Mouse (Mus musculus) lung, postnatal 25 days (tissue): Measurements from ENCODE around the gene Itpr1.
"Not testable (repeated sequence)": the region's sequence is repeated elsewhere in the genome, so short reads cannot be mapped to it uniquely, and the experiment has no call there.

Experiments
- DNase-seq: peaks from one replicate; pipeline ENCODE4 v3.0.0; 2022; ENCODE audit warnings: low spot score

The Itpr1 gene

DNA sequence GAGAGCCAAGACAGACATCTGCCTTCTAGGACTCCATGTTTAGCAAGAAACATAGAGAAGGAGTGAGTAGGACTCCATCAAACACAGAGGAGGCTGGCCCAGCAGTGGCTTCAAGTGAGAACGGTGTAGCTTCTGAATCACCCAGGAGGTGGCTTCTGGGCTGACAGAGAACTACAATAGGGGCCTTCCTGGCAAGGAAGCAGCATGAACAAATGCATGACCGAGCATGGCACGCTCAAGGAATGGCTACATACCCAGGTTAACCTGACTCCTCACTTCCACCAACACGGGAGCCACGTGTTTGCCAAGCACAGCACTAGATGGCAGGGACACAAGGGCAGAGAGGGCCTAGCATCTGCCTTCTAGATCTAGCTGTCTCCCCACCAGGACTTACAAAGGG lies 332.6 kb downstream of the Itpr1 start:
- DNase-seq: no peak

DNA sequence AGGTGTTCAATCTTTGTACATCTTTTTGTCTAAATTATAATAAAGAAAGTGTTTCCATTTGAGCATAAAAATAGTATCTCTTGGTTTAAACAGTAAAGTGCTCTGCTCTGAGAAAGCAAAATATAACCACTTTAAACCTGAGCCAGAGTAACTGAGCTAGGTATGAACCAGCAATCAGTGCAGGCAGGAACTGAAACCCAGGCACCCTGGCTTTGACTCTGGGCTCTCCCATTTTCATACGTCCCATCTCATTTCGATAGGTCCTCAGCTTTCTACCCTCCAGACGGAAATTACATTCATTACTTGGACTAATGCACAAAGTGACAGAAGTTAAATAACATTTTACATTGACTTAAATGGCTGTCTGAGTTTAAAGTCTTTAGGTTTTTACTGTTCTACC lies 335.5 kb downstream of the Itpr1 start:
- DNase-seq: no peak

DNA sequence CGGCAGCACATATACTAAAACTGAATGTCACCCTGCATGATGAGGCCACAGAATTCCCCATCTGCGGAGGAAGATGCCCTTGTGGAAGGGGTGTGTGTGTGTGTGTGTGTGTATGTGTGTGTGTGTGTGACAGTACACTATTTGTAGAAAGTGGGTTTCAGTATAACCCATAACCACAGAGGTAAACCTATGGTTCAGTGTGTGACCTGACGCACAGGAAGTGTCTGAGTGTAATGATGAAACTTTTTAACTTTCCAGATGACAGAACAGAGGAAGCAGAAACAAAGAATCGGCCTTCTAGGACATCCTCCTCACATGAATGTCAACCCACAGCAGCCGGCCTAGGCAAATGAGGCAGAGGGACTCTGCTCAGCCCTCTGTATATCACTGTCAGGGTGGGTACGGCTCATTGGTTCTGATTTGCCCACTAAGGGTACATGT lies 336.6 kb downstream of the Itpr1 start:
- peak; percentile 47 for DNase-seq

DNA sequence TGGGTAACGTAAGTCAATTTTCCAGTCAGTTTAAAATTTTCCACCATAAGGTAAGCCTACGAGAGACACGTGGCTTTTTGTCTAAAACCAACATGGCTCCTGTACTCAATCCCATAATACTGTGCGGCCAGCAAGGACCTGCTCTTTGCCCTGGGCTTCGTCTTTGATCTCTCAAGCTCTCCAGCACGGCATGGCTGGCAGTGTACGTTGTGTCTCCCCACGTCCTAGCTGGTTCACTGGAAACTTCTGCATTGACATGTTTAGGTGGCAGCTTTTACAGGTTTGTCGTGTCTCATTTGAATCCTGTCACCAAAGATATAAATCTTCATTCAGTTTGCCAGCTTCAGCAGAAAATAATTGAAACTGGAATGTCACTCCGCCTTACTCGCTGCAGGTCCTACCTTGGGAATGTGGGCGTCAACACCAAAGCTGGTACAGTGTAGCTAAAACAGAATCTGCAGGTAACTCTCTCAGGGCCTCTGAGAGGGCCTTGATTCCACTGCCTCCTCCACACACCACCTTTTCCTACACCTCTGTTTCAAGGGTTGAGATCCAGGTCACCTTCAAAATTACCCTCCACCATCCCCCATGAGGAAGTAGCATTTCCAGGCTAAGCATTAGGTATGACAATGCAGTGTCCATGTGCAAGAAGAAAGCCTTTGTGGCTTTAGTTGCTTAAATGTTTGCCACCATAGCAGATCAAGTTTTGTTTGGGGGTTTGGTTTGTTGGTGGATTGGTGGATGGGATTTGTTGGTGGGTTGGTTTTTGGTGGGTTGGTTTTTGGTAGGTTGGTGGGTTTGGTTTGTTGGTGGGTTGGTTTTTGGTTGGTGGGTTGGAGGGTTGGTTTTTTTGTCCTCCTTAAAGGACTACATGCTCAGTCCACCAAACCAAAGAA lies 339.1 kb downstream of the Itpr1 start:
- DNase-seq: no peak

DNA sequence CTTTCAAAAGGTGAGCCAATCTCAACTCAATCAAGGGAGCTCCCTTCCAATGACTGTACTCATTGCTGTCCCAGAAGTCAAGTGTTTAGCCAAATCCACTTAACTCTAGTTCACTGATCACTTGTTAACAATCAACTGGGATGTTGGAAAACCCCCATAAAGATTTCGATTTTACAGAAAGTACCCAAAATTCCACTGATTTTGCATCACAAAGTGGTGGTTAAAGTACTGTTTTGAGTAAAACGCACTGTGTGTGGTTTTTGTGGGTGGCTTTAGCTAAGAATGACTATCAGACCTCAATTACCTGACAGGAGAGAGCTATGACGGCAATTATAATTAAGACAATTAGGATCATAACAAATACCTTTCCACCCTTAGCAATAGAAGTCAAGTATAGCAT lies 340.1 kb downstream of the Itpr1 start:
- no peak for DNase-seq

DNA sequence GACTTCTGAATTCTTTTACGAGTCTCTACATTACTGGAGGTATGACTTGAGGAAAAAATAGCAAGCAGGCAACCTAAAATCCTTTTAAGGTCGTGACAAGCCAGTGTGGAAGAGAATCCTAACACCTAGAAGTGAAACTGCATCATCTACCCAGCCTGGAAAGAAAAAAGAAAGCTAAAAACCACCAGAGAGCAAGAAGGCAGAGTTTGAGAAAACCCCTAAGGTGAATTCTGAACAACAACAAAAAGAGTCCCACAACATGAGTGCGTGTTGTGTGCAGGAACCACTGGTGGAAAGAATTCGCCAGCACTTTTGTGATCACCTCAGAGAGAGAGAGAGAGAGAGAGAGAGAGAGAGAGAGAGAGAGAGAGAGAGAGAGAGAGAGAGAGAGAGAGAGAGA lies 340.6 kb downstream of the Itpr1 start:
- DNase-seq: no peak

DNA sequence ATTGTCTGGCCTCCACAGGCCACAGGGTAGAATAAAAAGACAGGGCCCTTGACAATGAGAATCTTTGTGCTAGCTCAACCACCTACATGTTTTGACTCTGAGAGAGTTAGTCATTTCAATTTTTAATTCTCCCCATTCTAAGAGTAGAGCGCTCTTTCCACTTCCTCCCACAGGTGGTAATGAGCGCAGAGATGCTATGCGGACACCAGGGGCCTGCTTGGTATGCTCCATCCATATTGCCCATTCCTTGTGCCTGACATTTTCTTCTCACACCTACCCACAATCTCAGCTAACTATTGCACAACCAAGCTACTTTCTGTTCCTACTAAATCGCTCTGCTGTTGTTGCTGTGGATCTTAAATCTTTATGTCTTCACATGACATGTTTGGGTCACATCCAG lies 341.5 kb downstream of the Itpr1 start:
- DNase-seq: no peak

DNA sequence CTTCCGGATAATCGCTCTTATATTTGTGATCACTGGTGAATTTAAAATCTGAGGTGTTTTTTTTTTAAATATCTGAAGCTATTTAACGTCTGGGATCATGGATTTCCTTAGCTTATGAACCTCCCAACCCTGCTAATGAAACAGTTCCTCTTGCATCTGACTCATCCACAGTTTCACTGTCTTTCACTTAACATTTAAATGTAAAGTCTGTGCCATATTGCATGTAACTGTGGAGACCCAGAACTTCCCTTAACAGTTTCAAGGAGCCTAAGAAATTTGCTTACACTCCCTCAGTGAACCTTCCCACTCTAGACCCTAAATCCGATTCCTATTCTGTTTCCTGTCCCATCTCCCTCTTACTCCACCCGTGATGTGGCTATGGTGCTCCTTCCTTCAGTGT lies 342.0 kb downstream of the Itpr1 start:
- DNase-seq: no peak

DNA sequence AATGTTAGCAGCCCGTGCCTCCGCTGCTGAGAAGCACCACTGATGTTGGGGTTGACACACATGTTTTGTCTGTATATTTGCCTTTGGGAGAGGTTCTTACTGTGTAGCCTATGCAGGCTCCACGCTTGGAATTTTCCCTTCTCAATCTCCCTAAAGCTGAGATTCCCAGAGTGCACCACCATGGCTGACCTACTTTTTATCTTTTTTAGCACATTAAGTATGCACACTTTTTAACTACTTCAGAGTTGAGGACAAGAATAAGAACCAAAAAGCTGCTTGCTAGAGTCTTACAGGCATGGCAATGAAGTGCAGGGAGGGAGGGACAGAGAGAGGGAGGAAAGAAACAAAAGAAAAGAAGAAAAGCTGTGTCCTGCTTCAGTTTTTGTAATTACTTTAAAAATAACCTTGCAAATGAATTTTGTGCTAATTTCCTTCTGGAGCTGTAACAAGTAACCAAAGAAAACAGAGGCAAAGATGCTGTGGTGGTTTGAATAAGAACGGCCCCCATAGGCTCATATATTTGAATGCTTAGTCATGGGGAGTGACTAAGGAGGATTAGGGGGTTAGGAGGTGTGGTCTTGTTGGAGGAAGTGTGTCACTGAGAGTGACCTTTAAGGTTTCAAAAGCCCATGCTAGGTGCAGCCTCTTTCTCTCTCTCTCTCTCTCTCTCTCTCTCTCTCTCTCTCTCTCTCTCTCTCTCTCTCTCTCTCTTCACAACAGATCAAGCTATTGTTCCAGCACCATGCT lies 344.9 kb downstream of the Itpr1 start:
- DNase-seq: no peak

DNA sequence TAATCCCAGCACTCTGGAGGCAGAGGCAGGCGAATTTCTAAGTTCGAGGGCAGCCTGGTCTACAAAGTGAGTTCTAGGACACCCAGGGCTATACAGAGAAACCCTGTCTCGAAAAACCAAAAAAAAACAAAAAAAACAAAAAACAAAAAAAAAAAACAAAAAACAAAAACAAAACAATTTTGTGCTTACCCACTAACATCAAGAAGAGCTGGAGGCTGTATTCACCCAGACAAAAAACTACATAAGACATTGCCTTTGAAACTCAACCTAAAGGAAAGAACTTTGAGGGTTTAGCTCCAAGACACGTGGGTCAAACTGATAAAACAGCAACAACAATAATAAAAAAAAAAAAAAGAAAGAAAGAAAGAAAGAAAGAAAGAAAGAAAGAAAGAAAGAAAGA lies 346.3 kb downstream of the Itpr1 start:
- not testable (repeated sequence) for DNase-seq

DNA sequence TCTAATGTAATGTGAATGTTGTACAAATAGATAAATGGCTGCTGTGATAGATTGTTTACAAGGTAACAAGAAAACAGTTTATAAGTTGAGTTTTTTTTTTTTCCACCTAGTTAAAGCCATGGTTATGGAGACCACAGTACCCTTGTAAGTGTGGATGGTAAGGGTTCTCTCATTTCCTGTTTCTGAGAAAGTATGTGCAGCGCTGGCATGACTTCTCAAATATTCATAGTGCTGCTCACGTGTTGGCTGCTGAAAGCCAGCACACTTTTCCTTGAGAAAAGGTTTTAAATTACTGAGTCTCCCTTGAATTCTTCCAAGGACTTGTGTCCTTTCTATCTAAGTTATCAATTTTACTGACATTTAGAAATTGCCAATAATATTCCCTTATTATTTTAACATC lies 350.1 kb downstream of the Itpr1 start:
- DNase-seq: no peak

DNA sequence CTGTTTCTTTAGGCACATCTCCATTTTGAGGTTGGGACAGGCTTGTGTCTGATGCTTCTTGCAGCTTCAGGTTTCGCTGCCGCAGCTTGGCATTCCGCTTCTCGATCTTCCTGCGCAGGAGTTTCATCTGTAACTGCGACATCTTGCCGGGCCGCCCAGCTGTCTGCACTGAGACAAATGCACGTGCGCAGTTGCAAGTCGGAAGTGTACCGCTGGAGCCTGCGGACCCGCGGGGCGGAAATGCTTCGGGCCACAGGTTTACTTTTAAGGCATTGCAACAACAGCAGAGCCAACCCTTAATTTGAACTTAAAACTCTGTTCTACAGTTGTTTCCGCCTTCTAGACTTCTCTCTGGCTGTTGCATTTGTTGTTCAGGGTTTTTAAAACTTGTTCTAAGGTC lies 352.6 kb downstream of the Itpr1 start:
- DNase-seq: not testable (repeated sequence)

DNA sequence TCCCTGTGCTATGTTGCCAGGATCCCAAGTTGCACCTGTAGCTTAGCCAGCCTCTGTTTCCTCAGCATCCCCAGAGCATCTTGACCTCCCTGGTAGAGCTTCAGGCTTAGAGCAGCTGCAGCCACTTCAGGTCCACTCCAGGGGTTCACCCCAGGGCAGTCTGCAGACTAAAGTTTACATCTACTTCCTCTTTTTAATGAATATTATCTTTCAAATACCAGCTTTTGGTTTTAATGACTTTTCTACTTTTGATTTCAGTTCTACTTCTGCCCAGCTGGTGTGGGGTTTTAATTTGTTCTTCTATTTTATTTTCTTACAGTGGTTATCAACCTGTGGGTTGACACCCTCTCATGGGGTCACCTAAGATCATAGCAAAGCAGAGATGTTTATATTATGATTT lies 353.7 kb downstream of the Itpr1 start:
- DNase-seq: no peak

DNA sequence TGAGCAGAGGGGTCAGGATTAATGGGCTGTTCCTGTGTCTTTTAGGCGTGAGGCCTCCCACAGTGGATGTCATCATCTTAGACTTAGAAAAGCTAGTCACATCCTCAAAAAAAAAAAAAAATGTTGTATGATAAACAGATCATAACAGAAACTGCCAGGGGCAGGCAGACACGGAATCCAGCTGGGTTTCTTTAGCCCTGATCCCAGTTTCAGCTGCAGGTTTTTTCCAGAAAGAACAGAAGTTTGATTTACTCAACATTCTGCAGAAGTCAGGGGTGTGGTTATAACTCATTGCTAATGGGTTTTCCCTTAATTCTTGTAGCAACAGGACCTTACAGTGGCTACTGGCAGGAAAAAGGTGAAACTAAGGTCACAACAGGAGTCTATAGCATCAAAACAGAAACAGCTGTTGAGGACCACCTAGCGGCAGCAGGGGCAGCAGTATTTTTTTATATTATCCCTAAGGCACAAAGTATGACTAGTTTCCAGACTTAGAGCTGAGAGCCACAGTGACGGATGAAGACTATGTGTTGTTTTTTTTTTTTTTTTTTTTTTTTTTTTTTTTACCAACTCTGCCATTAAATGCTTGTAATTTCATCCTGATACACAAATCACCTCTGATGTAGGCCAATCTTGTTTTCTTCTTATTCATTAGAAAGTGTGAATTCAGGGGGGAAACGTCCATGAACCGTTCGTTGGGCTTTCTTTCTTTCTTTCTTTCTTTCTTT lies 356.7 kb downstream of the Itpr1 start:
- peak; percentile 50 for DNase-seq

DNA sequence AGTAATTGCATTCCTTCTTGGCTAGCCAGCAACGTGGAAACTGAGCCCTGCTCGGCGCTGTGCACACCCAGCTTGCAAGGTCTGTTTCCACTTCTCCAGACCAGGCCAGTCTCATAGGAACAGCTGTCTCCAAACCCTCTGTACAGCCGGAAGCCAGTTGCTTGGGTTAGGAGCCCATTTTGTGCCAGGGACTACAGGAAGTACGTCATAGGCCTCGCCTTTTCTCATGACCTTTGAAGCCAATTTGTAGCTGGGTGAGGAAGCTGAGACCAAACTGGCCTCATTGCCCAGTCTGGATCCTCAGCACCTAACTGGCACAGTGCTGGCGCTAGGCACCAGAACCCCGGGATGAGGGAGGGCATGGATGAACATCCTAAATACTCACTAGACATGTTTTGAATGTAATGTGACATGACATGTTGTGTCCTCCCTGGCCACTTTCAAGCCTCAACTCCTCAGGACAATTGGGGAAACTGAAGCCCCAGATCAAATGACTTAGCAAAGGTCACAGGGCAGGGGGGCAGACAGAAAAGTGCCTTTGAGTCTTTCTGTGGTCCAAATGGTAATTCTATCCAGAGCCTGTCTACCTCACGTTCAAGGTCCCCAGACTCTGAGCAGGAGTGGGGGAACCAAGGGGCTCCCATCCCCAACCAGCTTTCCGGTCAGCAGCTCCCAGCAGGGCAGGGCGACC lies 357.6 kb downstream of the Itpr1 start:
- peak; percentile 90 for DNase-seq

DNA sequence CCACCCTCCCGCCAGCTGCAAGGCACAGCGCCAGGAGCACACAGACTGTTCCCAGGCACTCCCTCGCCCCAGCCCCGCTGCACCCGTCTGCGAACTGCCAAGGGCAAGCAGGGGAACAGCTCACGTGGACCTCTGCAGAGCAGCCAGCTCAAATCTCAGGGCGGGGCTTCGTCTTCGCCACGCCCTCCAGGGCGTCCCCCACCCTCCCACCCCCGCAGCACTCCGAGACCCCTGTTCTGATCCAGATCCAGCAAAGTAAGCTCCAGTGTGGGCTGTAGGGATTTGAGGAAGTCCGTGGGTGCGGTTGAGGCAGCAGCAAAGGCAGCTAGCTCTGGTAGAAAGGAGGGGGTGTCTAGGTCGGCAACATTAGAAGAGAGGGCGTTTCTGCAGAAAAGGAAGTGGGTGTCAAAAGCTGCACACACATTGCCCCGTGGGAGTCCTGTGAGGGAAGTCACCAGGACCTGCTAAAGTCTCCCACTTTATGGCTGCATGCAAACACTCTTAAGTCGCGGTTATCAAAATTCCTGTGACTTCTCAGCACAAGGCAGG lies 358.2 kb downstream of the Itpr1 start:
- DNase-seq: peak; percentile 94

DNA sequence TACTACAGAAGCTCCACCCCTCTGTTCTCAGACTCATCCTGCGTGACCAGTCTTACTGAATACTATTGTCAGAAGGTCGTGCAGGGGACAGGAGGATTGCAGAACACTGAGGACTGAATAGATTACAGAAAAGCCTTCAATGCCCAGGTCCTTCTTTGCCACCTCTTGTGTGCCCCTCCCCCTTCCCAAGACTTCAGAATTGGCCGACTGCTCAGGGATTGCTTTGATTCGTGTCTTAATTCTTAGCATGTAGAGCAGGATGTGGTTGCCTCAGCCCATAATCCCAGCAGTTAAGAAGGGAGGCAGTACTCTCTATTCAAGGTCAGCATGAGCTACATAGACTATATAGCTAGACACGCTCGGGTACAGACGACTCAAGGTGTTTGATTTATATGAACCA lies 359.8 kb downstream of the Itpr1 start:
- peak; percentile 30 for DNase-seq

DNA sequence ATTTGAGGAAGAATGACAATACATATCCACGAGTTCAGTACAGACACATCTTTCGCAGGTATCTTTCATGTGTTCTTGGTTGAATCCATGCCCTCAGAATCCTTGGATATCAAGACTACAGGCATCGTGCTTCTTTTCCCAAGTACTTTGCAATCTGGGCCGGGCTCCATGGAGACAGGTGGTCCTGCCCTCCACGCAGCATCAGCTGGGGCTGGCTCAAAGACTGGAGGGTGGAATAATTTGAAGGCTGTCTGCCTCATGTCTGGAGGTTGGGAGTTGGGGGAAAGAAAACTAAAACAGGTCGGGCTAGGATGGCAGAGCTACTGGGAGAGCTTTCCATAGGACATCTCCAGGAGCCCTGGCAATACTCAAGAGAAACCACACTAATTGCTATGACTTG lies 364.2 kb downstream of the Itpr1 start:
- no peak for DNase-seq

DNA sequence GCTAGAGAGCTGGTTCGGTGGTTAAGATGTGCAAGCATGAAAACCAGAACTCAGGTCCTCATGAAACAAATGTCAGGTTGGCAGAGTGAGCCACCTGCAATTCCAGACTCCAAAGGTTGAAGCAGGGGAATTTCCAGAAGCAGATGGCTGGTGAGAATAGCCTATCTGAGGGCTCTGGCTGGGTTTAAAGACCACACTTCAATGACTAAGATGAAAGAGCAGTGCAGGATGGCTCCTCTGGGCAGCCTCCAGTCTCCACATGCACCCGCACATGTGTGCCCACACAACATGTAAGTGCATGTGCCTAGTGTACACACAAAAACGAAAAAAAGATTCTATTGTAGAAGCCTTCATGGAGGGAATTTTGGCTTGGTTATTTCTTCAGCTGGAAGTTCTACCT lies 375.5 kb downstream of the Itpr1 start:
- no peak for DNase-seq

DNA sequence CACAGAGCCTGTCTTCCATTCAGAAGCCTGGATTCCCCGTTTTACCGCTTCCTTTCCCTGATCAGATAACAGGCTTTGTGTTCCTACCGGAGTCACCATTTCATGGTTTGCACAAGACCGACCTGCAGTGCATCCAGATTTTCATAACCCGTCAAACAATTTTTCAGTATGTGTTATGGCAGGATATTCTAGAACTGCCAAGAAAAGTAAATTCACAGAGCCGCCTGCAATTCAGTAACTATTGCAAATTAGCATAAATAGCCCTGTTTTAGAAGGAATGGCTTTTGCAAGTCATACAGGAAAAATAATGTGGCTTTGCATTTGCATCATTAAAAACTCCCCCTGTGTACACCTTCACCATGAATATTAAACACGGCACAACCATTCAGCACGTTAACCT lies 379.3 kb downstream of the Itpr1 start:
- DNase-seq: no peak

DNA sequence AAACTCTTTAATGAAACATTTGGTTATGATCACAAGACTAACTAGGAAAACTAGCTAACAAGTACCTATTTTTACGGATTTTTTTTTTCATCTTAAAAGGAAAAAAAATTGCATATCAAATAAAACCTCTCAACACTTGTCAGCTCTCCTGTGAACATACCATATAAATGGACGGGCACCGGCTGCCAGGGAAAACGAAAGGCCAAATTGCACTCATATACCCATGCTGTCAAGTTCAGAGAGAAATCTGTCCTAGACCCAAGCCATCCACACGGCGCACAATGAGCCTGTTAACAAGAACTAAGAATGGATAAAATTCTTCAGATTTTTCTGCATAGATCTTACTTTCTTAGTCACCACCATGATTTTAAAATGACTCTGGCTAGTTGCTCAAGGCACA lies 379.7 kb downstream of the Itpr1 start:
- DNase-seq: no peak
